Mouse (Mus musculus): ENCODE data around the gene Plcd1. TPM values are rescaled to one million over a fixed set of nuclear protein-coding genes. Genes with fewer than 3 reads are reported as not detected.

The Plcd1 gene
- total and polyA plus RNA-seq, 2 experiments from 2014 or later = 14.2 to 17.0 TPM

DNA sequence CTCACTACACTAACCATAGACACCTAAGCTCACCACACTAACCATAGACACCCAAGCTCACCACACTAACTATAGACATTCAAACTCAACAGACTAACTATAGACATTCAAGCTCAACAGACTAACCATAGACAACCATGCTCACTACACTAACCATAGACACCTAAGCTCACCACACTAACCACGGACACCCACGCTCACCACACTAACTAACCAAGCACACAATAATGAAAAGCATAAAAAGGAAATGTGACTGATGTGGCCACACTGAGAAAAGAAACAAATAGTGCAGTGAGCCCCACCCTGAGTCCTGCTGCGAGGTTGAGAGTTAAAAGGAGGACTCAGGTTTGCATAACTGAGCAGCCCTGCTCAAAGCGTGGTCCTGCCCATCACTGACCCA, 38.0 kb downstream of the Plcd1 start:
- Histone ChIP-seq H3K4me1 (ENCODE audit: insufficient read depth, low read length) (no peaks in the 10 kb centered on the region), H3K9ac (replicated peaks; ENCODE audit: low read length) (no peak overlapping the region), H3K4me3 (ENCODE audit: low read length) (no peak overlapping the region), H3K4me2 (ENCODE audit: low read depth, low read length) (no peak overlapping the region), H3K27ac (no peak overlapping the region), H3K9me3 (ENCODE audit: low read length) (no peaks in the 10 kb centered on the region), H3K27me3 (ENCODE audit: insufficient read depth, low read length) (peaks cover 5% of the 10 kb centered on the region; the same call in 1 of the 2 replicates), H3K36me3 (ENCODE audit: insufficient read depth, low read length) (no peaks in the 10 kb centered on the region)
- TF ChIP-seq CTCF (IDR thresholded peaks at IDR 0.05; ENCODE audit: low read depth) = no peak
- WGBS = 77% methylated on average over 4 of the region's 4 CpGs
- ATAC-seq (no peak), DNase-seq (ENCODE audit: low spot score) (no peak)

DNA sequence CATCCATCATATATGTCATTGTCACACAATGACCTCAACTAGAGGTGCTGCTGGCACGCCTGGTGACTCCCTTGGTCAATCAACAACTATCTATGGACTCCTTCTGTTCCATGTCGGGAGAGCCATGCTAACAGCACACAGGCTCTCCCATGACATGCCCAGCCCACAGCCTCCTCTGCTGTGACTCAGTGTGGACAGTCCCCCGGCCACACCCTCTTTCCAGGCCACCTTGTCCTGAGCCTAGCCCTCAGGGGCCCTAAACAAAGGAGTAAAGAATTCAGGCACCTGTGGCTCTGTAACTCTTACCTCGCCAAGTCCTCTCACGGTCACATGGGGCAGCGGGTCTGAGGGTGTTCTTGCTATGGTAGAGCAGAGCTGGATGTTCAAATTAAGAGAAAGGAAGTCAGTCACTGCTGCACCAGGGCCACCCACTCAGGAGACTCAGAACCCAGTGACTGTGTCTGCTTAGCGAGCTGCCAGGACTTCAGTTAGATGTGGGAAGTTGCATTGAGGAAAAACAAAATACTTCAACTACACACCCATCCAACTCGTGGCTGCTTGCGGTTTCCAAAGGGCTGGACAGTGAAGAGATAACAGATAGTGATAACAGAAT, 39.2 kb downstream of the Plcd1 start:
- Histone ChIP-seq H3K9ac (replicated peaks; ENCODE audit: low read length) (no peak overlapping the region), H3K27ac (no peak overlapping the region), H3K4me3 (ENCODE audit: low read length) (no peak overlapping the region), H3K4me2 (ENCODE audit: low read depth, low read length) (no peak overlapping the region), H3K36me3 (ENCODE audit: insufficient read depth, low read length) (no peaks in the 10 kb centered on the region), H3K4me1 (ENCODE audit: insufficient read depth, low read length) (no peaks in the 10 kb centered on the region), H3K9me3 (ENCODE audit: low read length) (no peaks in the 10 kb centered on the region), H3K27me3 (ENCODE audit: insufficient read depth, low read length) (peaks cover 5% of the 10 kb centered on the region; the same call in 1 of the 2 replicates)
- 84% methylated on average over 9 of the region's 9 CpGs for WGBS
- ATAC-seq = no peak
- DNase-seq (ENCODE audit: low spot score) = no peak
- TF ChIP-seq CTCF (IDR thresholded peaks at IDR 0.05; ENCODE audit: low read depth) = no peak

DNA sequence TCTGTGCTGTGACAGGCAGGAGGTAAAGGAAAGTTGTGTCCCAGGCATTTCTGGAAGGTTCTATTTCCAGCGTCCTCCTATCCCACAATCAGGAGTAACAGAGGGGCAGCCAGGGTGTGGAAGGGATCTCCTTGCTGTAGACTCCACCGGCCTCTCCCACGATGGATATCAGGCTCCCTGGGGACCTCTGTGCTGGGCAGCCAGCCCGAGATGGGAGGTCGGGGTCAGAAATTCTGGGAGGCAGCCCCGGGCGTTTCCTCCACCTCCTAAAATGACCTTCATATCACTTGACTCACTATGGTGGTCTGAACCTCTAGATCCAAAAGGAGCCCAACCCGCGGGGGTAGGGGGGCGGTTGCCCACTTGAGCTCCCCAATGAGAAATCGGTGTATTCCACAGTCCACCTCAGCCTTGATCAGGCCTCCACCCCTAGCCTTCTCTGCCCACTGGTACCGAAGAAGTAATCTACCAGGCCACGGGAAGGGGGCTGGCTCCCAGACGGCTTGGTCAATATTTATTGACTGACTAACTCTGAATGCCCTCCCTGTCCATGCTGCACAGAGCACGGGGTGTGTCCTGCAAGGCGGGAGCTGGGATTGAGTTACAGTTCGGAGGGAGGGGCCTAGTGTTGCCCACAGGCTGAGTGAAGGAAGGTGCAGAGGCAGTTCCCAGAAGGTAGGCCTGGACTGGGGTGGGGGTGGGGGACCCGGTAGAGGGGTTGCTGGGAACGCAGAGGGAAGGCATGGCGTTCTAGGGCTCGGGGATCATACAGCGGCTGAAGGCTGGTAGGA, 41.0 kb downstream of the Plcd1 start, which contains the start of gene Vill:
Vill (plus strand) TSS at position 625 of the 791 bp plus-strand sequence.
- TF ChIP-seq CTCF (IDR thresholded peaks at IDR 0.05; ENCODE audit: low read depth) = no peak
- peak within 1 kb of the TSS; percentile 41 for H3K4me2 ChIP-seq (ENCODE audit: low read depth, low read length)
- 17% methylated on average over 22 of the region's 22 CpGs for WGBS
- H3K36me3 ChIP-seq (ENCODE audit: insufficient read depth, low read length) = no peaks in the 10 kb centered on the region
- H3K27ac ChIP-seq = no peak within 1 kb of the TSS
- 0 out of 2 replicates have a peak within 1 kb of the TSS, but pooled peaks have one; percentile 3 for H3K9ac ChIP-seq (replicated peaks; ENCODE audit: low read length)
- no peaks in the 10 kb centered on the region for H3K4me1 ChIP-seq (ENCODE audit: insufficient read depth, low read length)
- peaks cover 5% of the 10 kb centered on the region; the same call in 1 of the 2 replicates for H3K27me3 ChIP-seq (ENCODE audit: insufficient read depth, low read length)
- no peak within 1 kb of the TSS for H3K4me3 ChIP-seq (ENCODE audit: low read length)
- ATAC-seq = peak; percentile 28; the same call in 1 of the 2 replicates
- no peak for DNase-seq (ENCODE audit: low spot score)
- H3K9me3 ChIP-seq (ENCODE audit: low read length) = no peaks in the 10 kb centered on the region

DNA sequence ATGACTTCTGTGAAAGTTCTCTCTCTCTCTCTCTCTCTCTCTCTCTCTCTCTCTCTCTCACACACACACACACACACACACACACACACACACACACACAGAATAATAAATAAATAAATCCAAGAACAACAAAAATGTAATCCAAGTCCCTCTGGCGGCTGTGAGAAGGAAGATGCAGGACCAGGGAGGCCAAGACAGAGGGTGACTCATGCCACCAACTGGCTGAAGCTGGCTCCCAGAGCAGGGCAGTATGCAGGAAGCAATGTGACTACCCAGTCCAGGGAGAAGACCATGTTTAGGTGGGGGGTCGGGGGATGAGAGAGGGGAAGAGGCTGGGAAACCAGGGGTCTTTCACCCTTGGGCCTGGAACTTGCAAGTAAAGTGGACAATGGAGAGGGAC, 42.1 kb downstream of the Plcd1 start:
- peak; percentile 27; the same call in 1 of the 2 replicates for TF ChIP-seq CTCF (IDR thresholded peaks at IDR 0.05; ENCODE audit: low read depth)
- no peak for ATAC-seq
- Histone ChIP-seq H3K4me1 (ENCODE audit: insufficient read depth, low read length) (no peaks in the 10 kb centered on the region), H3K27ac (no peak overlapping the region), H3K36me3 (ENCODE audit: insufficient read depth, low read length) (no peaks in the 10 kb centered on the region), H3K4me3 (ENCODE audit: low read length) (no peak overlapping the region), H3K4me2 (ENCODE audit: low read depth, low read length) (no peak overlapping the region), H3K9me3 (ENCODE audit: low read length) (no peaks in the 10 kb centered on the region), H3K27me3 (ENCODE audit: insufficient read depth, low read length) (peaks cover 5% of the 10 kb centered on the region; the same call in 1 of the 2 replicates), H3K9ac (replicated peaks; ENCODE audit: low read length) (no peak overlapping the region)
- DNase-seq (ENCODE audit: low spot score) = no peak
- WGBS = 81% methylated on average over 2 of the region's 2 CpGs

DNA sequence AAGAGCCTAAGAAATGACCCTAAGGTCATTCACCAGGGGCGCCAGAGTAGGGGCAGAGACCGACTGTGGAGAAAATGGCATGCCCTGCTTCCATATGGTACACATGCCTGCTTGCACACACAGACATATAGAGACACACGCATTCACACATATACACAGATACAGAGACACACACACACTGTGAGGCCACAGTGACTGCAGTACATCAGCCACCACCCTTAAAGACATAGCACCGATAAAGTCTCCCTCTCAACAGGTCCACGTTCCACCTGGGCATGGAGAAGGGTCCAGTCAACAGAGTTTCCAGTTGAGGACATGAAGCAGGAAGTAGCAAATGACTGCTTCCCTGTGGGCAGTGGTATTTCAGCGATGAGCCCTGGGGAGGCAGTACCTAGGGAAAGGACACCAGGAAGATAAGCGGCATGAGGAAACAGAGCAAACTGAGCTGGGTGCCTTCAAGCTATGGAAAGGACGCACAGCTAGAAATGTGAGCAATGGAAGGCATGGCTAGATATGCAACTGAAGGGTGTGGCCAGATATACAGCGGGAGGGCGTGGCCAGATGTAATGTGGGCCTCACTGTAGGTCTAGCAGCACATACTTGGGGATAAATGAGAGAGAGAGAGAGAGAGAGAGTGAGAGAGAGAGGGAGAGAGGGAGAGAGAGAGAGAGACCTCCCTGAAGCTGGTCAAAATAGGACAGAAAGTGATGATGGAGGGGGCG, 45.0 kb downstream of the Plcd1 start:
- no peak for ATAC-seq

DNA sequence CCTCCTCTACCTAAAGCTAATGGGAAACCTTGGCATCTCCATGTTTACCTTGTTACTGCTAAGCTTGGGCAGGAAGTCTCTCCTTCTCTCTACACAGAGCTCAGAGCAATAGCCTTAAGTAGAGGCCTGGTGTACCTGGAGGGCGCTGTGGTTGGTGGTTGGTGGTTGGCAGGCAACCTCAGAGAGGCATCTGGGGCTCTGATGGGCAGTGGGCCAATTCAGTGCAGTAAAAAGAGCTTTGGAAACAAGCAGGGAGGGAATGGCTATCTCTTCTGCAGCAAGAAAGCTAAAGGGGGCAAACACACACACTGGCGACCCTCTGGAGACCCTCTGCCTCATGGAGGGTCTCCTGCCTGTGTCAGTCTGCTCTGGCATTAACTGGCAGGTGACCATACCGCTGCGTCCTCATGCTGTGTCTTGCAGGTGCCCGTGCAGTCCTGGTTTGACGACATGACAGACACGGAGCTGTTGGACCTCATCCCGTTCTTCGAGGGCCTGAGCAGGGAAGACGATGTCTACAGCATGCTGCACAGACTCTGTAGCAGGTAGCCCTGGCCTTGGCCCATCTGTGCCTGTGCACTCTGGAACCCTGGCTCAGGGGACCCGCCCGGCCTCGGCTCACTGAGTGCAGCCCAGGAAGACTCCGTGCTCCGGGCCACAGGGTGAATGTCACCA, 53.1 kb downstream of the Plcd1 start:
- H3K4me3 ChIP-seq (ENCODE audit: low read length) = no peak overlapping the region
- no peak overlapping the region for H3K9ac ChIP-seq (replicated peaks; ENCODE audit: low read length)
- 67% methylated on average over 15 of the region's 15 CpGs for WGBS
- no peak overlapping the region for H3K4me2 ChIP-seq (ENCODE audit: low read depth, low read length)
- no peaks in the 10 kb centered on the region for H3K27me3 ChIP-seq (ENCODE audit: insufficient read depth, low read length)
- DNase-seq (ENCODE audit: low spot score) (peak; percentile 46), ATAC-seq (no peak)
- H3K27ac ChIP-seq = no peak overlapping the region; the same call in 1 of the 2 replicates
- no peak for TF ChIP-seq CTCF (IDR thresholded peaks at IDR 0.05; ENCODE audit: low read depth)
- H3K36me3 ChIP-seq (ENCODE audit: insufficient read depth, low read length) = 0 out of 2 replicates have a peak, but pooled peaks cover 4% of the 10 kb centered on the region
- no peaks in the 10 kb centered on the region for H3K4me1 ChIP-seq (ENCODE audit: insufficient read depth, low read length)
- no peaks in the 10 kb centered on the region for H3K9me3 ChIP-seq (ENCODE audit: low read length)

More for the DNA sequence above, 45.0 kb downstream of the Plcd1 start:
- no peak overlapping the region for H3K4me2 ChIP-seq (ENCODE audit: low read depth, low read length)
- no peak overlapping the region for H3K4me3 ChIP-seq (ENCODE audit: low read length)
- no peaks in the 10 kb centered on the region for H3K9me3 ChIP-seq (ENCODE audit: low read length)
- H3K36me3 ChIP-seq (ENCODE audit: insufficient read depth, low read length) = no peaks in the 10 kb centered on the region
- H3K27me3 ChIP-seq (ENCODE audit: insufficient read depth, low read length) = peaks cover 5% of the 10 kb centered on the region; the same call in 1 of the 2 replicates
- 83% methylated on average over 11 of the region's 11 CpGs for whole genome bisulfite sequencing
- H3K27ac ChIP-seq = no peak overlapping the region
- no peak for DNase-seq (ENCODE audit: low spot score)
- no peaks in the 10 kb centered on the region for H3K4me1 ChIP-seq (ENCODE audit: insufficient read depth, low read length)
- TF ChIP-seq CTCF (IDR thresholded peaks at IDR 0.05; ENCODE audit: low read depth) = no peak
- no peak overlapping the region for H3K9ac ChIP-seq (replicated peaks; ENCODE audit: low read length)

Data from hindbrain, postnatal 0 days (tissue).